Mouse (Mus musculus) liver, adult (tissue): ENCODE results near the gene Wwp2.

Experiments used
- GATA4 ChIP-seq: IDR thresholded peaks from 2 replicates; pipeline ENCODE4 v1.6.1; 2014; ENCODE audit warnings: mild to moderate bottlenecking, low read length; ENCODE audit not compliant: insufficient replicate concordance

The Wwp2 gene

DNA sequence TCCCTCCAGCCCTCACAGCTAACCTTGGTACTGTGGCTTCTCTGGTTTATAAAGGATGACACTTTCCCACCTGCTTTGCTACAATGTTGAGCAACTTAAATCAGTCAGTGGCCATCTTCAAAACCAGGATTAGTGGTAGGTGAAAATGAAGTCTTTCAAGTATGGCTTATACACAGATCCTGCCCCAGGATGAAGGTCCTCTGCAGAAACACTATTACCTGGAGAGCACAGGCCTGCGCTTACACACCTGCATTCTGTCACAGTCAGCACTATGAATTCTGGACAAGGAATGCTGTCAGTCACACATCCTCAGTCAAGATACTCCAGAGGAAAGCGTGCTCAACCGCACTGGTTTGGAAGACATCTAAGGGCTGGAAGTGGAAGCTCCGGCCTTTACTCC, 145.4 kb downstream of the Wwp2 start:
- no peak for TF ChIP-seq GATA4

DNA sequence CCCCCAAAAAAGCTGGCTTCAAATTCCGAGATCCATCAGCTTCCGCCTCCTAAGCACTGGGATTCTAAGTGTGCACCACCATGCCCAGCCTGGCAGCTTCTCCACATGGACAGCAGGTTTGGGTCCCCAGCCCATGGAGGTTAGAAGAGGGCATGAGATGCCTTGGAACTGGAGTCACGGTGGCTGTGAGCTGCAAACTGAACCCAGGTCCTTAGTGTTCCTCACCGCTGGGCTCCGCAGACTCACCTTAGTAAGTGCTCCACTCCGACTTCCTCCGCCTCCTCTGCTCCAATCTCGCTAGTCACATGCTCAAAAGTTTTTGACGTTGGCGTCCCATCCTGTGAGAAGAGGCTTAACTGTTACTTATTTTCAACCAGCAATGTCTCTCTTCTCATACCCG, 146.0 kb downstream of the Wwp2 start:
- TF ChIP-seq GATA4 = no peak

DNA sequence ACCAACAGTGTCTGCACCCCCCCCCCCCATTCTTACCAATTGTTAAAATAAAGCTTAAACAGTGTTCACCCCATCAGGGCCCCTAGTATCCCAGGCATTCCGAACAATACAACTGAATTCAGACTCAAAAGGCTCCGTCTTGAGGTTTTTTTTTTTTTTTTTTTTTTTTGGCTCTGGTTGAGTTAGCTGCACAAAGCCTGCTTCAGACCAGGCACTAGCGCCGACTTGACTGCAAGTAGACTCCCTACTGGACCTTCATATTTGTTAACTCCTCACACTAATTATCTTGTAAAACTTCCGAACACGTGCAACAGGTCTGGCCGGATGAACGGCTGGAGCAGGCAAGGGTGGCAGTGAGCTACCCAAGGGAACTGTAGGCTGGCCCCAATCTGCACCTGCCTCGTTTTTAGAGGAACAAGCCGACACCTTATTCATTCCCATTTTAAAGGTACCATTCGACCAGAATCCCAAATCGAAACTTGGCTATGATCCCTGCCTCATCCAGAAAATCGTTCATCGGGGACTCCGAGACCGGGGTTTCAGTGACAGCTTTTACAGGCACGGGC, 151.3 kb downstream of the Wwp2 start:
- no peak for TF ChIP-seq GATA4

DNA sequence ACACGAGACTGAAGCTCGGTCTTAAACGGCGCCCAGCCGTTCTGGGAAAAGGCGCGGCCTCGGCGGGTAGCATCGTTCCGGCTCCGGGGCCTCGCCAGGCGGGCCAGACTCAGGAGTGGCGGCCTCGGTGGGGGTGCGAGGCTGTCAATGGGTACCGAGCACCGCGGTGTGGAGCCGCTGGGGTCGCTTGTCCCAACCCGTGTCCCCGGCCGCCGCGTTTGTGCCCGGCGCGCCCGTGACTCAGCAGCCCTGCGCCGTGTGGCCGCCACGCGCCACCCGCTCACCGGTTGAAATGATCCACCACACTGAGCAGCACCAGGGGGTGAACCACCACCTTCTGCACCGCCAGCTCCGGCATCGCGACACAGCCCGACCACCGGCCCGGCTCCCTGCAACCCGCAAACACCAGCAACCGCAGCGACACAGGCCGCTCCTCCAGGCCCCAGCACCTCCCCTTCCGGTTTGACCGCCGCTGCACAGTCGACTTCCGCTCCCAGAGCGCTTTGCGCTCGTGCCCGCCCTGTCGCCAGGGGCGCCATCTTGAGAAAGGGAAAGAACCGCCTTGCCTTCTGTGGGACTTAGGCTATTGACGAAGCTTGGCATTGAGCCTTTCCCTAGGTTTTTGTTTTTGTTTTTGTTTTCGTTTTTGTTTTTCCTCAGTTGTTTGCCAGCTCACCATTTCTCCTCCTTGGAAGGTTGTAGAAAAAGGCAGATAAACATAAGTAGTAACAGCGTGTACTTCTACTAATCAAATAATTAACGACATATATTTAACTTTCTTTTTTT, 152.0 kb downstream of the Wwp2 start, which contains the start of gene Psmd7:
TSS of gene Psmd7 (minus strand) at position 470 of the 786 bp plus-strand sequence.
- no peak; the same call in 1 of the 2 replicates for TF ChIP-seq GATA4

DNA sequence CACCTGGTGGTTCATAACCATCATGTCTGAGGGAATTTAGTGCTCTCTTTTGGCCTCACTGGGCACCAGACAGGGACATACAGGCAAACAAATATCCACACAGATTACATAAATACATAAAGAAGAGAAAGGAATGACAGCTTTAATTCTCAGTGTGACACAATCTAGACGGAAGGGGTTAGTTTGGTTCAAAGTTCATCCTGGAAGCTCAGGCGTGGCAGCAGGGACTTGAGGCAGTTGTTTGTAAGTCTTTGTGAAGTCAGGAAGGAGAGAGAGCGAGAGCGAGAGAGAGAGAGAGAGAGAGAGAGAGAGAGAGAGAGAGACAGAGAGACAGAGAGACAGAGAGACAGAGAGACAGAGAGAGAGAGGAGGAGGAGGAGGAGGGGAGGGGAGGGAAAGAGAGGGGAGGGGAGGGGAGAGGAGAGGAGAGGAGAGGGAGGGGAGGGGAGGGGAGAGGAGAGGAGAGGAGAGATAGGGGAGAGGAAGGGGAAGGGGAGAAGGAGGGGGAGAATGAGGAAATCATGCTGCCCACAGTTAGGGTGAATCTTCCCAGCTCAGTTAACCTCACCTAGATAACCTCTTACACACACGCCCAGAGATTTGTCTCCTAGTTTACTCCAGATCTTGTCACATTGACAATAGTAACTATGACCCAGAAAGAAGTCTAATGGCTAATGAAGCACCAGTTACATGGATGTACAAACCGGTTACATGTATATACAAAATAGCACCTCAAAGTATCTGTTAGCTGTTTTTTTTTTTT, 158.0 kb downstream of the Wwp2 start:
- no peak for TF ChIP-seq GATA4

DNA sequence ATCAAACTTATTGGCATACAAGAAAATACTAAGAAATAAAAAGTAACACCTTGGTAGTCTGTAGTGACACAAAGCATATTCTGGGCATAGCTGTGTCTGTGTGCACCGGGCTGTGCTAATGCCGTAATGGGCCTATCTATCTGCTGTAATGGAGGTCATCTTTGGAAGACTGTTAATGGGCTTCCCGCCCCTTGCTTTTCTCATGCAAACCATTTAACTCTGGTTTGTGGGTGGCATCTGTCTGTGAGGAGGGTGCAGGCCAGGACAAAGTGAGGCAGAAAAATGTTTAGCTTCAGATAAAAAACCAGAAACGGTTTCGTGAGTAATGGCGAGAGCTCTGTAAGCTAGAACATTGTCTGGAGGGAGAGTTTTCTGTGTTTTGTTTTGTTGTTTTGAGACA, 158.7 kb downstream of the Wwp2 start:
- no peak for TF ChIP-seq GATA4

DNA sequence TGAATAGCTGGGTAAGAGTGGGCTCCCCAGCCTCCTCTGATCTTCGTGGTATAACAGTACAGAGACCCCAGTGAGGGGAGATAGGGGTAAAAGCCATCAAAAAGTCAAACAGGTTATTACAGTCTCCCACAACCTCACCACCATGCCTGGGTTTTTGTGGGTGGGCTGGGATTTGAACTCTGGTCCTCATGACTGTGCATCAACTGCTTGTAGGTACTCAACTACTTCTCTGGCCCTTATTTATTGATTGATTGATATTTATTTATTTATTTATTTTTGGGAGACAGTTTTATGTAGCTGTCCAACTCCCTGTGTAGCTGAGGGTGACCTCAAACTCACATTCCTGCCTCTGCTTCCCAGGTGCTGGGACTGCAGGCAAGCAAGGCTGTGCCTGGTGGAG, 161.6 kb downstream of the Wwp2 start:
- no peak for TF ChIP-seq GATA4

DNA sequence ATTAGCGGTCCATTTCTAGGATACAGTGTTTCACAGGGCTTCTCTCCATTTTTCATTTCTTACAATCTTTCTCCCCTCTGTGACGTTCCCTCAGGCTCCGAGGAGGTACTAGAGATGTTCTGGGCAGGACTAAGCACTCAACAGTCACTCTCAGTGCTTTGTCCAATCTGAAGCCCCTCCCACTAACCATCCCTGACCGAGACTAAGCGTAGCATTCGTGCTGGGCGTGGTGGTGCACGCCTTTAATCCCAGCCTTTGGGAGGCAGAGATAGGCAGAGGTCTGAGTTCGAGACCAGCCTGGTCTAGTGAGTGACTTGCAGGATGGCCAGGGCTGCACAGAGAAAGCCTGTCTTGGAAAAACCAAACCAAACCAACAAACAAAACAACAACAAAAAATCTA, 163.5 kb downstream of the Wwp2 start:
- TF ChIP-seq GATA4 = no peak

DNA sequence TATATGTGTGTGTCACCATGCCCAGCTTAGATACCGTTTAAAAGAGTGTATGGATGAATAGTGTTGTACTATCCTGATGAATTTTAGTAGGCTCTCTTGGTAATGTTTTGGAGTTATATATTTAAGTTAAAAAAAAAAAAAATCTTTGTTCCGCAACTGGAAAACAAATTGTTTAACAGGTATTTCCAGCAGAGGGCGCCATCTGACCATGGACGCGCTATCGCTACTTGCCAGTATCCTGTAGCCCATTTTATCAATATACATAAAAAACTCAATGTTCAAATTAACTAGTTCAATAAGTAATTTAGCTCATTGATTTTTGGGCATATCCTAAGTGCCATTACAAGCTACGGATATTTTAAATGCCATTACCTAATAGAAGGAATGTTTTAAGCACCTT, 166.9 kb downstream of the Wwp2 start:
- no peak for TF ChIP-seq GATA4
